Mouse (Mus musculus) midbrain, embryonic 14.5 days (tissue): Measurements from ENCODE around the gene Csdc2. TPM values are rescaled to one million over a fixed set of nuclear protein-coding genes. Genes with fewer than 3 reads are reported as not detected.

Experiments used
- ATAC-seq: fragments of 200-750 bp; cut with Nextera tagmentation; 2 replicates; pipeline ENCODE4 v1.8.0; 2017; ENCODE audit warnings: moderate number of reproducible peaks, moderate library complexity; ENCODE audit not compliant: low FRiP score, low TSS enrichment
- DNase-seq: peaks from one replicate; pipeline ENCODE4 v3.0.0-alpha.2; 2015
- H3K27ac ChIP-seq: fragments of 300-500 bp; sonication (generic); replicated peaks from 2 replicates; pipeline ENCODE4 v1.5.1; 2014; ENCODE audit warnings: mild to moderate bottlenecking, low read depth, low read length, moderate library complexity
- H3K27me3 ChIP-seq: fragments of 300-500 bp; sonication (generic); 2 replicates; pipeline ENCODE4 v1.6.1; 2014; ENCODE audit warnings: low read length, control low read depth, mixed read lengths; ENCODE audit not compliant: control insufficient read depth, insufficient read depth
- H3K36me3 ChIP-seq: fragments of 300-500 bp; sonication (generic); 2 replicates; pipeline ENCODE4 v1.6.1; 2014; ENCODE audit warnings: low read length, control low read depth; ENCODE audit not compliant: control insufficient read depth, insufficient read depth
- H3K4me1 ChIP-seq: fragments of 300-500 bp; sonication (generic); 2 replicates; pipeline ENCODE4 v1.6.1; 2014; ENCODE audit warnings: mild to moderate bottlenecking, antibody characterized with exemption, low read length, control low read depth; ENCODE audit not compliant: control insufficient read depth, insufficient read depth
- H3K4me2 ChIP-seq: fragments of 300-500 bp; sonication (generic); 2 replicates; pipeline ENCODE4 v1.6.1; 2014; ENCODE audit warnings: mild to moderate bottlenecking, low read length, moderate library complexity
- H3K4me3 ChIP-seq: fragments of 300-500 bp; sonication (generic); replicated peaks from 2 replicates; pipeline ENCODE4 v1.5.1; 2014; ENCODE audit warnings: low read depth, low read length
- H3K9ac ChIP-seq: fragments of 300-500 bp; sonication (generic); replicated peaks from 2 replicates; pipeline ENCODE4 v1.6.1; 2014; ENCODE audit warnings: mild to moderate bottlenecking, low read length, moderate library complexity
- H3K9me3 ChIP-seq: fragments of 300-500 bp; sonication (generic); 2 replicates; pipeline ENCODE4 v1.6.1; 2016; ENCODE audit warnings: low read length, control low read depth, mixed read lengths; ENCODE audit not compliant: control insufficient read depth
- WGBS: fragments of 180-500 bp; shearing (Covaris S2); extraction: QIAGEN DNeasy Blood & Tissue Kit; methylation state at CpG from one replicate; pipeline ENCODE4 v1.1.7; 2014; 5-methylcytosine and 5-hydroxymethylcytosine counted together
- polyA plus RNA-seq: library from polyadenylated mRNA; unstranded; fragments of >200 nt; fragmentation: Nextera tagmentation; extraction: Ambion mirVana; gene quantifications from 2 replicates; pipeline ENCODE4 v1.2.1, GENCODE M21; 2014

Gene Csdc2
- polyA plus RNA-seq, 1 experiment from 2014 or later: 167 TPM

DNA sequence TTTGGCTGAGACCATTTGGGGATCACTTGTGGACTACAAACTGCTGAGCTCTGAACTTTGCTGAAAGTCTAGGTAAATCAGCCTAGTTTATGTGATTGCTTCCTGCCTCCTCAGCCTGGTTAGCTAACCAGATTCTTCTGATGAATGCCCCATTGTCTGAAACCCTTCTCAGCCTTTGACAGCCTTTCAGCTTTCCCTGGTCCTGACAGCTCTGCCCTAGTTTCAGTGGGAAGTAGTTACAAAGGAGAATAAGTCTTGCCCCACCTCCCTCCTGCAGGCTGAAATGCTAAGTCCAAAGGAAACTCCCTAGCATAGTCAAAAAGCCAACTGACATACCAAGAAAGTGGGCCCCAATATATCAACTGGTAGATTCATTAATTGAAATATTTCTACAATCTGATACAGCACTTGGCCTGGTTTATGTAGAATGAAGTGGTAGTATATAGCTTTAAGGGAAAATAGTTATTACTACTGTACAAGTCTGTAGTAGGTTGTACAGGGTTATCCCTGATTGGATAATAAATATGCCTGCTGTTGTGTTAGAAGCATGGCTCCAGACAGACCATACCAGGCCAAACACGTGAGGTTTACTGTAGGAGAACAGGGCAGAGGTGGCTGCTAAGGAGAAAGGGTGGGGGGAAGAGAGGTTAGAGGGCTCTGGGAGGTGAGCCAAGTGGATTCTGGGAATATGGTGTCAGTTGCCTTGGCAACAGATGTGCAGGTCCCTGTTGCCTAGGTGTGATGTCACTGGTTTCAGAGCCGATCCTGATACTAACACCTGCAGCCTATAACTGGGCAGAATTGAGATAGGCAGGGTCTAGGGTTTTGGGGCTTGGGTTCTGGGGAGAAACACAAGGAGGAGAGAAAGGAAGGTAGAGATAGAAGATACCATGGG lies 49.0 kb downstream of the Csdc2 start:
- Histone ChIP-seq H3K4me3 (no peak overlapping the region), H3K4me1 (0 out of 2 replicates have a peak, but pooled peaks cover 10% of the 10 kb centered on the region), H3K27ac (0 out of 2 replicates have a peak overlapping the region, but pooled peaks have one; percentile 2), H3K9me3 (no peaks in the 10 kb centered on the region), H3K9ac (no peak overlapping the region), H3K27me3 (no peaks in the 10 kb centered on the region), H3K36me3 (no peaks in the 10 kb centered on the region), H3K4me2 (no peak overlapping the region)
- DNase-seq (peak; percentile 41), ATAC-seq (no peak)
- 61% methylated on average over 2 of the region's 2 CpGs for WGBS

DNA sequence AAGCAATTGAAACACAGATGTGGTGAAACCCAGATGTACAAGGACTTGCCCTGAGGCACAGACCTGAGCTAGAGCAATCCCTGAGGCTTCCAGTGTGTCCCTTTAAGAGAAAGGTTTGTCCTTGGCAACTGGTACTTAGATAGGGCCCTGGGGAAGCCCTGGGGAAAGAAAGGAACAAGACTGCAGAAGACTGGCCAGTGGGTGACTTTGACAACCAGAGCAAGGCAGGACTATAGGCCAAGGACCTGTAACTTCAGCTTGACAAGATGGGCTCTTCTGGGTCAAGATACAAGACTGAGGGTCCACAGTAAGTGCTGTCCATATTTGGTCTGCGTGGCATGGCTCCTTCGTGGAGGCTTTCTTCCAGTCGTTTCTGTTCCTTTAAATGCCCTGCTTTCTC lies 51.1 kb downstream of the Csdc2 start, which contains the start of gene Xrcc6:
Gene Xrcc6 (plus strand): TSS at position 190 of the 400 bp plus-strand sequence.
- Histone ChIP-seq H3K27me3 (no peaks in the 10 kb centered on the region), H3K9ac (no peak within 1 kb of the TSS), H3K27ac (no peak within 1 kb of the TSS), H3K36me3 (0 out of 2 replicates have a peak, but pooled peaks cover 2% of the 10 kb centered on the region), H3K4me1 (0 out of 2 replicates have a peak, but pooled peaks cover 10% of the 10 kb centered on the region), H3K9me3 (no peaks in the 10 kb centered on the region), H3K4me3 (no peak within 1 kb of the TSS), H3K4me2 (no peak within 1 kb of the TSS)
- 85% methylated on average over 3 of the region's 3 CpGs for WGBS
- ATAC-seq (no peak), DNase-seq (no peak)

DNA sequence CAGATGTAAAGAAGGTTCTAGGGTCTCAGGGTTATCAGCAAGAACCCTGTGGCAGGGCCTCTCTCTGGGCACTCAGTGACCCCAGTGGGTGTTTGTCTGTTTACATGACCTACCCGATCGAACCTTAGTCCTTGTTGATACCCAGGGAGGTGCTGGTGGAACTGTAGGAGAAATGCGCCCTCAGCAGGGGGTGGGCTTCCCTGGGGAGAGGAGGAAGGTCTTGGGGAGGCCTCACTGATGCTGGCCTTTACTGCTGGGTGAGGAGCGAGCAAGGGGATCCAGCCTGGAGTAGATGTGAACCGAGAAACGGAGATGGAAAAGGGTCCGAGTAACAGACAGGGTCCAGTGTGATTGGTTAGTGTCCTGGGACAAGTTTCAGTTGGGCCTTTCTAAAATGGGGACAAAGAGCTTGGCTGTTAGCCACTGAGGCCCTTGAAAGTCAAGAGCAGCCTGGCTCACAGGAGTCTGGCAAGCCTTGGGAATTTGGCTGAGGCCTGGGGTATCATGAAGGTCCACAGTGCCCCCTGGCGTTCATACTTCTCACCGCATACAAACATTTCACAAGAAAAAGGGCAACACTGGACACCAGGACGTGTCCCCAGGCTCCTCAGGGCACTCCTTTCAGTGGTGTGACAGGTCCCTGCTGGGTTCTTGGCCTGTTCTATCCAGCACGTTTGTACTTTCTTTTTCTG lies 53.0 kb downstream of the Csdc2 start:
- Histone ChIP-seq H3K9ac (no peak overlapping the region), H3K27ac (no peak overlapping the region), H3K4me1 (0 out of 2 replicates have a peak, but pooled peaks cover 10% of the 10 kb centered on the region), H3K36me3 (peaks cover 18% of the 10 kb centered on the region), H3K4me2 (no peak overlapping the region), H3K4me3 (no peak overlapping the region), H3K27me3 (no peaks in the 10 kb centered on the region), H3K9me3 (no peaks in the 10 kb centered on the region)
- ATAC-seq (peak; percentile 66; the same call in 1 of the 2 replicates), DNase-seq (peak; percentile 94)
- 43% methylated on average over 11 of the region's 11 CpGs for WGBS

DNA sequence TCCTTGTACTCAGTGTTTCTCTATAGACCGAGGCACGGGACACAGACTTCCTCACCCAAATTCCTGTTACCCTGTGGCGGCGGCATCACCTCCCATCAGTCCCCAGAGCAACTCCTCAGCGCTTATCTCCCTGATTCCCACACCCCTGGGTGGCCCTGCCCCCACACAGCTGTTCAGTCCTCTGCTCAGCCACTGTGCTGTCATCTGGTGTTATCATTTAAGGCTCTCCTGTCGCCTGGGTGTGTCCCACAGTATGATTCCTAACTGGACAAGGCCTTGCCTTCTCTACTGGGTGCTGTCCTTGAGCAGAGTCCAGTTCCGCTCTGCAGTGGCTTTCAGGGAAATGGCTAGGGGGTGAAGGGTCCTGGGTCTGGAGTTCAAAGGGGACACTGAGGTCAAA lies 54.0 kb downstream of the Csdc2 start:
- Histone ChIP-seq H3K27ac (no peak overlapping the region), H3K9ac (no peak overlapping the region), H3K27me3 (no peaks in the 10 kb centered on the region), H3K4me3 (no peak overlapping the region), H3K9me3 (no peaks in the 10 kb centered on the region), H3K4me2 (no peak overlapping the region), H3K36me3 (peaks cover 29% of the 10 kb centered on the region), H3K4me1 (0 out of 2 replicates have a peak, but pooled peaks cover 3% of the 10 kb centered on the region)
- ATAC-seq (no peak), DNase-seq (no peak)
- WGBS: 58% methylated on average over 7 of the region's 7 CpGs

DNA sequence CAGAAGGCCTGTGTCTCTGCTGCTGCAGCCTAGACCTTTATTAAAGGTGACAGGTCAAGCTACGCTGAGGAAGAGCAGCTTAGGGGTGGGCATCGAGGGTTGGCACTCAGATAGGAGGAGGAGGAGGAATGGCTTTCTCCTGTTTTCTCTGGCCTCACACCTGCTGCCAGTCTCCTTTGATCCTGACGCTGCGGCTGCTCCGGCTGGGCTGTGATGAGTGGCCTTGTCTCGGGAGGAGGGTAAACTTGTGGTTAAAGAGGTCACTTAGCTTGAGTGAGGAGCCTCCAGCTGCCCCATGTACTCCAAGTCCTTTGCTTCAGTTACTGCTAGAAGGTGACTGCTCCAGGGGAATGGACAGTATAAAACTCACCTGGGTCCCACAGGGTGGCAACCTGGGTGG lies 57.4 kb downstream of the Csdc2 start:
- ATAC-seq: no peak
- Histone ChIP-seq H3K4me3 (no peak overlapping the region), H3K27me3 (no peaks in the 10 kb centered on the region)

More for the DNA sequence above, 57.4 kb downstream of the Csdc2 start:
- no peak overlapping the region for H3K27ac ChIP-seq
- H3K9me3 ChIP-seq: no peaks in the 10 kb centered on the region
- H3K36me3 ChIP-seq: peaks cover 62% of the 10 kb centered on the region
- 93% methylated on average over 6 of the region's 6 CpGs for WGBS
- DNase-seq: no peak
- no peaks in the 10 kb centered on the region for H3K4me1 ChIP-seq
- H3K4me2 ChIP-seq: no peak overlapping the region
- no peak overlapping the region for H3K9ac ChIP-seq

Other genes with a start within 250 kb of the Csdc2 start
- gene Chadl, start 239.5 kb upstream of the Csdc2 start, polyA plus RNA-seq: 25.2 and 34.8 TPM in 2 replicates
- 61.2 and 63.8 TPM in 2 replicates for gene Zc3h7b, start 191.7 kb upstream of the Csdc2 start, polyA plus RNA-seq
- gene Rangap1, start 191.2 kb upstream of the Csdc2 start, polyA plus RNA-seq: 118 and 119 TPM in 2 replicates
- gene Tef, start 134.3 kb upstream of the Csdc2 start, polyA plus RNA-seq: 12.9 and 19.6 TPM in 2 replicates
- 11.7 and 14.4 TPM in 2 replicates for gene Tob2, start 78.0 kb upstream of the Csdc2 start, polyA plus RNA-seq
- gene Phf5a, start 64.8 kb upstream of the Csdc2 start, polyA plus RNA-seq: 139 and 149 TPM in 2 replicates
- 211 and 221 TPM in 2 replicates for gene Aco2, start 64.5 kb upstream of the Csdc2 start, polyA plus RNA-seq
- gene Polr3h, start 10.5 kb upstream of the Csdc2 start, polyA plus RNA-seq: 67.7 and 74.2 TPM in 2 replicates
- gene Pmm1, start 24.2 kb downstream of the Csdc2 start, polyA plus RNA-seq: 67.1 and 94.5 TPM in 2 replicates
- not detected in 2 replicates for gene 1700029P11Rik, start 43.8 kb downstream of the Csdc2 start, polyA plus RNA-seq
- 28.3 and 36.9 TPM in 2 replicates for gene Xrcc6, start 51.1 kb downstream of the Csdc2 start, polyA plus RNA-seq
- 39.7 and 51.0 TPM in 2 replicates for gene Desi1, start 97.1 kb downstream of the Csdc2 start, polyA plus RNA-seq
- 243 and 254 TPM in 2 replicates for gene Snu13, start 110.8 kb downstream of the Csdc2 start, polyA plus RNA-seq
- gene 4930407I10Rik, start 122.4 kb downstream of the Csdc2 start, polyA plus RNA-seq: 0.04 TPM in 1 of 2 replicates, not detected in the other
- gene Mei1, start 133.2 kb downstream of the Csdc2 start, polyA plus RNA-seq: 0.07 TPM in 1 of 2 replicates, not detected in the other
- 10.0 and 11.0 TPM in 2 replicates for gene Ccdc134, start 191.2 kb downstream of the Csdc2 start, polyA plus RNA-seq
- gene Srebf2, start 210.4 kb downstream of the Csdc2 start, polyA plus RNA-seq: 132 and 158 TPM in 2 replicates